ENCODE assay signal across 35 mouse cellular contexts in the genomic region with DNA sequence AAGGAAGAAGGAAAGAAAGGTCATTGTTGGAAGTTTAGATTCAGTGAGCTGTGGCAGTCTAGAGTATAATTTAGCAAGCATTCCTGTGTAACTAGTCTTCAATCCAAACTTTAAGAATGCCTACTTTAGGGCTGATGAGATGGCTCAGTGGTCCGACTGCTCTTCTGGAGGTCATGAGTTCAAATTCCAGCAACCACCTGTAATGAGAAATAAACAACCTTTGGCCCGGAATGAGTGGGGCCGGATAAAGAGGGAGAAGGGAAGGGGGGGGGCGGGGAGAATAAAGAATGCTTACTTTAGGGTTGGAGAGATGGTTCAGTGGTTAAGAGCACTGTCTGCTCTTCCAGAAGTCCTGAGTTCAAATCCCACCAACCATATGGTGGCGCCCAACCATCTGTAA. TPM values are rescaled to one million over a fixed set of nuclear protein-coding genes. Genes with fewer than 3 reads are reported as not detected.
"Had no signal": no experiment of that assay in that cellular context is flagged by ENCODE, and none has a peak within 500 bp of the region (broad histone marks: within the 10 kb centered on the region; RNA-seq: fewer than 3 reads in every experiment).

No protein-coding gene starts in this region.

- DNase-seq: heart, adult 2 months; heart, postnatal 10 days; heart, postnatal 14 days; heart, postnatal 36 days; heart, postnatal 4 days; kidney, postnatal 10 days; kidney, postnatal 14 days; kidney, postnatal 25 days; layer of hippocampus, adult 9-11 months; layer of hippocampus, postnatal 36 days had no signal

- ATAC-seq: hindbrain, embryonic 16.5 days; hindbrain, postnatal 0 days; inflammation-experienced regulatory T-cells, adult 6 months; intestine, embryonic 15.5 days; intestine, embryonic 16.5 days; intestine, postnatal 0 days had no signal

- H3K27me3 ChIP-seq: heart, embryonic 12.5 days; heart, embryonic 15.5 days; hindbrain, embryonic 12.5 days; hindbrain, embryonic 13.5 days; hindbrain, embryonic 15.5 days; intestine, embryonic 15.5 days; kidney, embryonic 15.5 days had no signal

- H3K36me3 ChIP-seq: heart, embryonic 10.5 days; heart, embryonic 12.5 days; heart, embryonic 13.5 days; heart, embryonic 15.5 days; hindbrain, embryonic 10.5 days; hindbrain, embryonic 12.5 days; hindbrain, embryonic 13.5 days; hindbrain, embryonic 15.5 days; intestine, embryonic 15.5 days; kidney, embryonic 15.5 days had no signal

- H3K4me3 ChIP-seq: heart, adult 2 months; heart, embryonic 10.5 days; heart, embryonic 12.5 days; heart, embryonic 13.5 days; heart, embryonic 15.5 days; hindbrain, embryonic 10.5 days; hindbrain, embryonic 12.5 days; hindbrain, embryonic 13.5 days; hindbrain, embryonic 15.5 days; intestine, embryonic 15.5 days; kidney, embryonic 15.5 days; layer of hippocampus, adult 2 months; left cerebral cortex, adult 2 months had no signal

- H3K27ac ChIP-seq: heart, adult 2 months; heart, embryonic 10.5 days; heart, embryonic 13.5 days; heart, embryonic 15.5 days; hindbrain, embryonic 10.5 days; hindbrain, embryonic 12.5 days; hindbrain, embryonic 13.5 days; hindbrain, embryonic 14.5 days; hindbrain, embryonic 15.5 days; hindbrain, postnatal 0 days; intestine, embryonic 15.5 days; kidney, embryonic 15.5 days; kidney, postnatal 0 days; layer of hippocampus, adult 2 months; left cerebral cortex, adult 2 months had no signal

- H3K9me3 ChIP-seq: heart, embryonic 10.5 days; heart, embryonic 12.5 days; heart, embryonic 13.5 days; heart, embryonic 15.5 days; hindbrain, embryonic 10.5 days; hindbrain, embryonic 12.5 days; hindbrain, embryonic 13.5 days; hindbrain, embryonic 15.5 days; intestine, embryonic 15.5 days; kidney, embryonic 15.5 days had no signal

- H3K4me2 ChIP-seq: heart, embryonic 11.5 days; heart, embryonic 12.5 days; heart, embryonic 13.5 days; heart, embryonic 15.5 days; hindbrain, embryonic 12.5 days; hindbrain, embryonic 13.5 days; hindbrain, embryonic 14.5 days; hindbrain, embryonic 15.5 days; intestine, embryonic 15.5 days; kidney, embryonic 15.5 days had no signal

- H3K9ac ChIP-seq: heart, embryonic 12.5 days; heart, embryonic 13.5 days; heart, embryonic 15.5 days; hindbrain, embryonic 12.5 days; hindbrain, embryonic 13.5 days; hindbrain, embryonic 14.5 days; hindbrain, embryonic 15.5 days; intestine, embryonic 15.5 days; kidney, embryonic 15.5 days had no signal

RNA-seq across cellular contexts. Expression of a gene that starts 59.8 kb away (rescaled TPM):
- polyA plus RNA-seq: heart, adult 2 months; heart, embryonic 10.5 days; heart, embryonic 14.5 days; heart, embryonic 15.5 days; heart, embryonic 16.5 days; heart, postnatal 0 days; hindbrain, embryonic 14.5 days; hindbrain, embryonic 15.5 days; hindbrain, embryonic 16.5 days; hindbrain, postnatal 0 days; intestine, embryonic 15.5 days; intestine, embryonic 16.5 days; intestine, postnatal 0 days; kidney, embryonic 14.5 days; kidney, embryonic 15.5 days; kidney, postnatal 0 days; large intestine, adult 2 months had no signal
